Mouse (Mus musculus): ENCODE data around the gene Lemd1.

DNA sequence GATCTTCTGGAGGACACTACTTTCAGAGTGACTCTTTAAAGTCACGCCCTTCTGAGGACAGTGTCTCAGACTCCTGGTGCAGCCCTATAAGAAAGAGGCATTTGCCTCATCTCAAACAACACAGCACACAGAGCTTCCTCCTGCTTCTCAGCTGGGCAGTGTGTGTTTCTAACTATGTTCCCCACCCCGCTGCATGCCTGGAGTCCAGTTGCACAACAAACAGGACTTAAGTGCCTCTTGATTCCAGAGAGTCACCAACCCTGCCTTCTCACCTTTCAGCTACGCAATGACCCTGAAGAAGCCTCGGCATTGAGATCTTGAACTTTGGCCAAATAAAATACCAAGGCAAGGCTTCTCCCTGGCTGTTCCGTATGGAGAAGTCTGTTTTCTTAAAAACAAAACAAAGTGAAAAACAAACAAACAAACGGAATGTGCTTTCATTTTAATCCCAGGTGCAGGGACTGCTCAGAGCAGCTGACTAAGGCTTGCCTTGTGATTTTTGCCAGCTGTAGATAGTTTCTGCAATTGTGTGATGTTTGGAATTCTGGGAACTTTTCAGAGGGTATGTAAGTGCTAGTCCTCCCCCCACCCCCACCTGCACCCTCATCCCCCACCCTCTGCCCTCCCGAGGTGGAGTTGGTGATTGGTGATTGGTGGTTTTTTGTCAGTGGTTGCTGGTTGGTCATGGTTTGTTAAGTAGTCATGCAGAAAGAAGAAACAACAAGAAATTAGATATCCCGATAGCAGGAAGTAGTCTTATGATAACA, 75.7 kb downstream of the Lemd1 start:
- TF ChIP-seq CTCF (IDR thresholded peaks at IDR 0.05; ENCODE audit: extremely low read depth, insufficient read depth, insufficient read length, insufficient replicate concordance) (no peak), POLR2A (IDR thresholded peaks at IDR 0.05; ENCODE audit: low read depth, low read length) (no peak)

All from spleen, adult 2 months (tissue).